Mouse (Mus musculus) CH12.LX (cell line): ENCODE measurements around the gene Rbm48.

ENCODE experiments used
- CTCF ChIP-seq, 2 experiments: IDR thresholded peaks in 1 of 2; conservative IDR thresholded peaks in 1 of 2; 2 replicates each; pipeline ENCODE4 v1.5.1; 2011 to 2012; ENCODE audit warnings: low read depth in 2 of 2, low read length in 2 of 2, improper control_type of control experiment in 1 of 2, inconsistent platforms in 1 of 2, mild to moderate bottlenecking in 1 of 2, moderate library complexity in 1 of 2
- NRF1 ChIP-seq: IDR thresholded peaks from 2 replicates; pipeline ENCODE4 v1.6.1; 2014; ENCODE audit warnings: low read depth, mild to moderate bottlenecking, inconsistent platforms, low read length, improper control_type of control experiment, moderate library complexity
- POLR2AphosphoS2 ChIP-seq: IDR thresholded peaks from 2 replicates; pipeline ENCODE4 v1.6.1; 2011; ENCODE audit warnings: low read depth, low read length, improper control_type of control experiment
- RAD21 ChIP-seq: IDR thresholded peaks from 2 replicates; pipeline ENCODE4 v1.6.1; 2011; ENCODE audit warnings: low read depth, mild to moderate bottlenecking, low read length, improper control_type of control experiment, moderate library complexity
- SIN3A ChIP-seq: IDR thresholded peaks from 2 replicates; pipeline ENCODE4 v1.6.1; 2012; ENCODE audit warnings: low read length, improper control_type of control experiment, inconsistent platforms
- ZC3H11A ChIP-seq: IDR thresholded peaks from 2 replicates; pipeline ENCODE4 v1.6.1; 2012; ENCODE audit warnings: low read depth, mild to moderate bottlenecking, inconsistent platforms, low read length, improper control_type of control experiment

- TF ChIP-seq NRF1 (no peak), RAD21 (no peak), CTCF (conservative IDR thresholded peaks at IDR 0.05 in 1 of 2, IDR thresholded peaks at IDR 0.05 in 1 of 2; ENCODE audit: low read depth in 2 of 2, low read length in 2 of 2) (no peak), POLR2AphosphoS2 (no peak), SIN3A (no peak), ZC3H11A (no peak)
These were observed 35.9 kb upstream of the Rbm48 start for GRCm38 (mm10) chr5:3632285-3632684.
